Mouse (Mus musculus) retina, adult 2 months (tissue): ENCODE measurements around the gene Nsl1.
"Not testable (repeated sequence)": the region's sequence is repeated elsewhere in the genome, so short reads cannot be mapped to it uniquely, and the experiment has no call there.

Experiments
- DNase-seq: peaks from one replicate; pipeline ENCODE4 v3.0.0-alpha.2; 2012; ENCODE audit warnings: low read depth, low spot score

The Nsl1 gene

GRCm38 (mm10) chr1:191062781-191063485 is at the start of gene Nsl1, which contains the start of gene Tatdn3:
Gene Nsl1, plus strand, starts transcription at chr1:191063012.
Gene Tatdn3, minus strand, starts transcription at chr1:191062932.
- peak; percentile 80 for DNase-seq

- DNase-seq, result no peak
Observed at GRCm38 (mm10) chr1:191014271-191014670, 48.5 kb upstream of the Nsl1 start.

GRCm38 (mm10) chr1:191019803-191020202 is 43.0 kb upstream of the Nsl1 start:
- DNase-seq, result no peak

GRCm38 (mm10) chr1:191020217-191020924 is 42.4 kb upstream of the Nsl1 start:
- DNase-seq, result no peak

GRCm38 (mm10) chr1:191021016-191021415 is 41.8 kb upstream of the Nsl1 start:
- DNase-seq, result no peak

- no peak for DNase-seq
Observed at GRCm38 (mm10) chr1:191023140-191023539, 39.7 kb upstream of the Nsl1 start.

- not testable (repeated sequence) for DNase-seq
Observed at GRCm38 (mm10) chr1:191023806-191024205, 39.0 kb upstream of the Nsl1 start.

- no peak for DNase-seq
Observed at GRCm38 (mm10) chr1:191025016-191026012, 37.5 kb upstream of the Nsl1 start.

- DNase-seq, result peak; percentile 96
Observed at GRCm38 (mm10) chr1:191026021-191026713, 36.6 kb upstream of the Nsl1 start, which contains the start of gene Flvcr1. Gene Flvcr1, minus strand, starts transcription at chr1:191026158.

- no peak for DNase-seq
Observed at GRCm38 (mm10) chr1:191030182-191030581, 32.6 kb upstream of the Nsl1 start.

GRCm38 (mm10) chr1:191030922-191031425 is 31.8 kb upstream of the Nsl1 start:
- DNase-seq, result not testable (repeated sequence)

- DNase-seq, result no peak
Observed at GRCm38 (mm10) chr1:191035649-191036048, 27.2 kb upstream of the Nsl1 start.

GRCm38 (mm10) chr1:191036554-191037334 is 26.1 kb upstream of the Nsl1 start, which contains the start of gene Spata45:
Gene Spata45, plus strand, starts transcription at chr1:191036639.
- DNase-seq, result no peak

- DNase-seq, result no peak
Observed at GRCm38 (mm10) chr1:191037999-191038398, 24.8 kb upstream of the Nsl1 start.

GRCm38 (mm10) chr1:191041352-191041751 is 21.5 kb upstream of the Nsl1 start:
- DNase-seq, result no peak

GRCm38 (mm10) chr1:191042106-191042505 is 20.7 kb upstream of the Nsl1 start:
- DNase-seq, result no peak

- no peak for DNase-seq
Observed at GRCm38 (mm10) chr1:191042688-191043087, 20.1 kb upstream of the Nsl1 start.

- DNase-seq, result no peak
Observed at GRCm38 (mm10) chr1:191045264-191045663, 17.5 kb upstream of the Nsl1 start.

GRCm38 (mm10) chr1:191046231-191046824 is 16.5 kb upstream of the Nsl1 start:
- no peak for DNase-seq

GRCm38 (mm10) chr1:191053555-191053954 is 9.3 kb upstream of the Nsl1 start:
- DNase-seq, result no peak
